Mouse (Mus musculus) megakaryocyte, embryonic 14.5 days (primary cell): ENCODE measurements around the gene Poln. TPM values are rescaled to one million over a fixed set of nuclear protein-coding genes. Genes with fewer than 3 reads are reported as not detected.

ENCODE experiments used
- H3K27me3 ChIP-seq: replicated peaks from 2 replicates; pipeline ENCODE3; 2012; ENCODE audit warnings: inconsistent platforms
- H3K36me3 ChIP-seq: replicated peaks from 2 replicates; pipeline ENCODE3; 2012; ENCODE audit warnings: low read length, inconsistent platforms, mixed read lengths
- H3K4me1 ChIP-seq: 2 replicates; pipeline ENCODE4 v1.6.1; 2012; ENCODE audit warnings: inconsistent platforms
- H3K4me3 ChIP-seq: replicated peaks from 2 replicates; pipeline ENCODE3; 2012; ENCODE audit warnings: moderate library complexity, mild to moderate bottlenecking, inconsistent platforms
- H3K9me3 ChIP-seq: 2 replicates; pipeline ENCODE4 v1.6.1; 2012; ENCODE audit warnings: inconsistent platforms
- FLI1 ChIP-seq: IDR thresholded peaks from 2 replicates; pipeline ENCODE4 v1.6.1; 2012; ENCODE audit warnings: low read length, inconsistent platforms, mixed read lengths
- GATA1 ChIP-seq: IDR thresholded peaks from 3 replicates; pipeline ENCODE4 v1.6.1; 2012; ENCODE audit warnings: mixed read lengths, low read length, inconsistent platforms, borderline replicate concordance
- polyA plus RNA-seq: library from polyadenylated mRNA; stranded (reverse); fragments of >175 nt; gene quantifications from 2 replicates; pipeline ENCODE4 v1.2.3, GENCODE M21; 2012; ENCODE audit warnings: low replicate concordance; ENCODE audit not compliant: insufficient read depth

The Poln gene
- polyA plus RNA-seq, 1 experiment, result 0.21 TPM

GRCm38 (mm10) chr5:33995843-33996693 is 173.2 kb downstream of the Poln start, which contains the start of gene Nat8l:
Gene Nat8l (plus strand): TSS chr5:33995984.
- peaks cover 23% of the 10 kb centered on the region for H3K9me3 ChIP-seq
- peaks cover 72% of the 10 kb centered on the region for H3K27me3 ChIP-seq
- peak within 1 kb of the TSS; percentile 92 for H3K4me3 ChIP-seq
- H3K4me1 ChIP-seq, result peaks cover 34% of the 10 kb centered on the region
- TF ChIP-seq GATA1 (no peak), FLI1 (no peak)
- H3K36me3 ChIP-seq, result no peaks in the 10 kb centered on the region

DNA sequence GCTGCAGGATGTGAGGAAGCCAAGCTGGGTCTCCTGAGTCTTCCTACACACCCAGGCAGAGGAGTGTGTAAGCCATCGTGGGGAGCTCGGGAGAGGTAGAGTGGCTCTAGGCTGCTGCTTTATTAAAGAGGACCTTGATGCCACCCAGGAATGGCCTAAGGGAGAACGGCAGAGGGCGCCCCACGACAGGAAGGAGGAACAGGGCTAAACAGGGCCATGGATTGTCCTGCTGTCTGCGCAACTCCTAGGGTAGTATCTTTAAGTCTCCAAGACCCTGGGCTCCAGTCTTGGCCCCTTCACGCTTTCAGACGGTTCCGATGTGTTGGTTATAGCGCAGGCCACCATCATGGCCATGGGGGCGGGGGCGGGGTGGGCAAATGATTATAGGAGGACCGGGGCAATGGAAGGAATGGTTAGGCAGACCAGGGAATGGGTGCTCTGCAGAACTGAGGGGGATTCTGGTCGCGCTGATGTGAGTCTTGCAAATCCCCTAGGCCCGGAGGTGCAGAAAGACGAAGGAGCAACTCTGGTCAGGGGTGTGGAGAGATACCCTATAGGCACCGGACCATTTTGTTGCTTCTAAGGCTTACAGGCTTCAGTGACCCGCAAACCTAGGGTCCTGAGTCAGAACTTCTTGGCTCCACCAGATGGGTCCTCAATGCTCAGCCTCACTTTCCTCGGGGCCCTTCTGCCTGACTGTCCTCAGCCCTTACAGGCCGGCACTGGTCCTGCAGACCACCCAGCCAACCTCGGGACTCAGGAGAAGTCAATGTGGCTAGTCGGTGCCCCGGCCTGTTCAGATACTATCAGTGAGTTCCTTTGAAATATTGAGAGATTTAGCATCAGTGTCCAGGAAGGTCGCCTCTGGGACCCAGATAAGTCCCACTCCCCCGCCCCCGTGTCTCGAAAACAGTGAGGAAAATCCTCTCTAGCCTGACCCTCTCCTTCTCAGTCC is 174.3 kb downstream of the Poln start:
- TF ChIP-seq GATA1, result no peak
- TF ChIP-seq FLI1, result no peak
- peaks cover 23% of the 10 kb centered on the region for H3K9me3 ChIP-seq
- H3K36me3 ChIP-seq, result no peaks in the 10 kb centered on the region
- H3K4me1 ChIP-seq, result peaks cover 26% of the 10 kb centered on the region
- H3K27me3 ChIP-seq, result peaks cover 61% of the 10 kb centered on the region
- peak overlapping the region; percentile 92 for H3K4me3 ChIP-seq

DNA sequence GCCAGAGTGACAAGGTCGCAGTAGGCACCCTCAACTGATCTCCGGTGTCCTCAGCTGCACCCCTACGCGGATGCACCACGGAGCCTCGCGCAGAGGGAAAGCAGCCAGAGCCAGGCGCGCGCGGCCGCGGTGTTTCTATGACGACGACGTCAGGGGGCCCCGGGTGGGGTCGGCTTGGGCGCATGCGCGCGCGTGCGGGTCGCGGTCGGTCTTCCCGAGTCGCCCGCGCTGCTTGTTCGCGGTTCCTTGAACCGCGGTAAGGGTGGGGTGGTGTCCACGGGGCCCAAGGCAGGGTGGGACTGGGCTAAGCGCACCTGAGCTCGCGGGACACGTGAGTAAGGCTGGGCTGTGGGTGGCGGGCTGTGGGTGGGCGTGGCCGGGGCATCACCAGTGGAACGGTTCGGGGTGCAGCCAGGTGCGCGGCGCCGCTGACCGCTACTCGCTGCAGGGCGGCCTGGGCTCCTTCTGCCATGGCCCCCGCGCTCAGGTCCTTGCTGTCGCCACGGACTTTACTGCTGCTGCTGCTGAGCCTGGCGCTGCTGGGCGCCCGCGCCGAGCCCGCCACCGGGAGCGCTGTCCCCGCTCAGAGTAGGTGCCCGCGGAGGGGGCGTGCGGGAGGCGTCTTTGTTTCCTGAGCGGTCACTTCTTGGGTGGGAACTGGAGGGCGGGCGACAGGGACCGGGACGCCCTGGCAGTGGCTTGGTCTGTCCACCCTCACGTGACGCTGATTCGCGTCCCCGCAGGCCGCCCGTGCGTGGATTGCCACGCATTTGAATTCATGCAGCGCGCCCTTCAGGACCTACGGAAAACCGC is 185.7 kb downstream of the Poln start, which contains the start of gene Gm1673:
TSS of gene Gm1673 (plus strand) at position 125 of the 813 bp plus-strand sequence.
- Histone ChIP-seq H3K27me3 (peaks cover 80% of the 10 kb centered on the region), H3K36me3 (peaks cover 4% of the 10 kb centered on the region), H3K9me3 (peaks cover 41% of the 10 kb centered on the region), H3K4me3 (peak within 1 kb of the TSS; percentile 91), H3K4me1 (peaks cover 26% of the 10 kb centered on the region)
- TF ChIP-seq FLI1 (no peak), GATA1 (no peak)

DNA sequence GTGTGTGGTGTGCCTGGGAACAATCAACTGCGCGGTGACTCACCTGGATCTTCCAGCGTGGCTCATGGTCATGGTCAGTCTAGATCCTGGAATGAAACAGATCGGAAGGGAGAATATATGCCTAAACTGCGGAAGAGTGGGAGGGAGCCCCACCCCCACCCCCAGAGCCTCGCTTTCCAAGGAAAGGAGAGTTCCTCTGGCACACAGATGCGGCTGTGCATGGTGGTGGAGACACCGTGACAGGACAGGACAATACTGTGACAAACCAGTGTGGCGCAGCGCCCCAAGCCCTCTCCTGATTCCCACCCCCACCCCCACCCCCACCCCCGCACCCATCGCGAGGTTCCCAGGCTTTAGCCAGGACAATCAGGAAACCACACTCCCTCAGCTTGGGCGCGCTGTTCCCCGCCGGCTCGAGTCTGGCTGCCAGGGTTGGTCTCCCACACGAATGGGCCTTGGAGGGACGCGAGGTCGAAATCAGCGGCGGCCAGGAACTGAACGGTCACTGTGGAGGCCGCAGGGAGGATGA is 186.5 kb downstream of the Poln start:
- no peak for TF ChIP-seq FLI1
- TF ChIP-seq GATA1, result no peak
- peak overlapping the region; percentile 91 for H3K4me3 ChIP-seq
- H3K4me1 ChIP-seq, result peaks cover 26% of the 10 kb centered on the region
- H3K36me3 ChIP-seq, result peaks cover 4% of the 10 kb centered on the region
- peaks cover 84% of the 10 kb centered on the region for H3K27me3 ChIP-seq
- H3K9me3 ChIP-seq, result peaks cover 41% of the 10 kb centered on the region

- peaks cover 35% of the 10 kb centered on the region for H3K9me3 ChIP-seq
- peaks cover 46% of the 10 kb centered on the region for H3K27me3 ChIP-seq
- no peak for TF ChIP-seq FLI1
- H3K4me3 ChIP-seq, result no peak overlapping the region
- 0 out of 2 replicates have a peak, but pooled peaks cover 4% of the 10 kb centered on the region for H3K4me1 ChIP-seq
- H3K36me3 ChIP-seq, result no peaks in the 10 kb centered on the region
Measured at GRCm38 (mm10) chr5:33976267-33976666, 193.0 kb downstream of the Poln start.

- H3K4me3 ChIP-seq, result no peak overlapping the region
- peaks cover 24% of the 10 kb centered on the region for H3K9me3 ChIP-seq
- no peaks in the 10 kb centered on the region for H3K36me3 ChIP-seq
- no peak for TF ChIP-seq FLI1
- TF ChIP-seq GATA1, result no peak
- H3K4me1 ChIP-seq, result no peaks in the 10 kb centered on the region
- peaks cover 39% of the 10 kb centered on the region for H3K27me3 ChIP-seq
Measured at GRCm38 (mm10) chr5:33974736-33975135, 194.5 kb downstream of the Poln start.

DNA sequence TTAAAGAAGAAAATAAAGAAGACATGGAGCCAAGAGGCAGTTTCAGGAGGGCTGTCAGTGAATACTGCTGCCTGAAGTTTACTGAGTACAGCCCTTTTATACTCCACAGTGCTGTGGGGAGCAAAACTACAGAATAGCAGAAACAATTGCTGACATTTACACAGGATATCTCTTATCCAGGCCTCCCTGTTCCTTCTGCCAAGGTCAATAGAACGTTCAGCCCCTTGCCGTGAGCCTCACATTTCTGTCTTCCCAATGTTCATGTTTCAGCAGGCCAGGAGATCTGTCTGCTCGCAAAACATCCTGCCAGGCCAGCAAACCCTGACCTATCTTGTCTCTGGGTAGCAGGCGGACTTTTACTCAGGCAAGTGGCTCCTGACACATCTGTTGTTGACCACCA is 209.9 kb downstream of the Poln start:
- Histone ChIP-seq H3K9me3 (peaks cover 61% of the 10 kb centered on the region), H3K4me3 (no peak overlapping the region), H3K27me3 (peaks cover 14% of the 10 kb centered on the region), H3K36me3 (no peaks in the 10 kb centered on the region), H3K4me1 (no peaks in the 10 kb centered on the region)
- no peak for TF ChIP-seq GATA1
- TF ChIP-seq FLI1, result no peak

Other genes starting within 250 kb of the Poln start
- 21.9 and 31.2 TPM in 2 replicates for gene Nelfa, start 233.0 kb downstream of the Poln start, polyA plus RNA-seq
- gene Gm1673, start 186.0 kb downstream of the Poln start, polyA plus RNA-seq, result 15.8 and 92.9 TPM in 2 replicates
- gene Nat8l, start 173.5 kb downstream of the Poln start, polyA plus RNA-seq, result 0.57 and 1.3 TPM in 2 replicates
- gene Haus3, start 79 bp upstream of the Poln start, polyA plus RNA-seq, result 1.6 TPM in 1 of 2 replicates, not detected in the other
- gene Mxd4, start 18.3 kb upstream of the Poln start, polyA plus RNA-seq, result 12.3 and 31.0 TPM in 2 replicates
- 0.37 and 4.0 TPM in 2 replicates for gene Zfyve28, start 119.0 kb upstream of the Poln start, polyA plus RNA-seq
- 0.15 TPM in 1 of 2 replicates, not detected in the other for gene Cfap99, start 119.2 kb upstream of the Poln start, polyA plus RNA-seq
- gene Rnf4, start 166.8 kb upstream of the Poln start, polyA plus RNA-seq, result 6.2 and 26.8 TPM in 2 replicates
- 6.6 and 13.3 TPM in 2 replicates for gene Fam193a, start 200.5 kb upstream of the Poln start, polyA plus RNA-seq